Mouse (Mus musculus) adrenal gland, postnatal 25 days (tissue): ENCODE results near the gene Tfap2c. TPM values are rescaled to one million over a fixed set of nuclear protein-coding genes. Genes with fewer than 3 reads are reported as not detected.

ENCODE experiments used
- total RNA-seq: library from RNA; stranded (reverse); gene quantifications from 2 replicates; pipeline ENCODE4 v1.2.3, GENCODE M21; 2021

Gene Tfap2c
- total RNA-seq, 1 experiment from 2014 or later = not detected

Other genes with a start within 250 kb of the Tfap2c start
- 31.9 and 32.8 TPM in 2 replicates for gene Fam210b, start 204.0 kb upstream of the Tfap2c start, total RNA-seq
- 6.7 and 9.6 TPM in 2 replicates for gene Aurka, start 179.1 kb upstream of the Tfap2c start, total RNA-seq
- 34.0 and 36.4 TPM in 2 replicates for gene Cstf1, start 178.9 kb upstream of the Tfap2c start, total RNA-seq
- not detected in 2 replicates for gene Cass4, start 155.8 kb upstream of the Tfap2c start, total RNA-seq
- gene Rtf2, start 109.0 kb upstream of the Tfap2c start, total RNA-seq = 75.6 and 85.2 TPM in 2 replicates
- not detected in 2 replicates for gene Gcnt7, start 91.0 kb upstream of the Tfap2c start, total RNA-seq
- 0.49 TPM in 1 of 2 replicates, not detected in the other for gene Fam209, start 77.1 kb upstream of the Tfap2c start, total RNA-seq